Mouse (Mus musculus) embryonic facial prominence, embryonic 13.5 days (tissue): ENCODE results near the gene Nol10. TPM values are rescaled to one million over a fixed set of nuclear protein-coding genes. Genes with fewer than 3 reads are reported as not detected.

ENCODE experiments used
- ATAC-seq: fragments of 200-750 bp; cut with Nextera tagmentation; 2 replicates; pipeline ENCODE4 v1.8.0; 2017; ENCODE audit warnings: low read depth; ENCODE audit not compliant: insufficient number of reproducible peaks, insufficient read depth, low FRiP score, low TSS enrichment
- H3K27ac ChIP-seq: fragments of 300-500 bp; sonication (generic); 2 replicates; pipeline ENCODE4 v1.5.1; 2015; ENCODE audit warnings: moderate library complexity, mild to moderate bottlenecking, inconsistent platforms
- H3K27me3 ChIP-seq: fragments of 300-500 bp; sonication (generic); 2 replicates; pipeline ENCODE4 v1.6.1; 2015; ENCODE audit warnings: mild to moderate bottlenecking, inconsistent platforms
- H3K36me3 ChIP-seq: fragments of 300-500 bp; sonication (generic); 2 replicates; pipeline ENCODE4 v1.6.1; 2015; ENCODE audit warnings: mild to moderate bottlenecking, inconsistent platforms
- H3K4me1 ChIP-seq: fragments of 300-500 bp; sonication (generic); 2 replicates; pipeline ENCODE4 v1.6.1; 2015; ENCODE audit warnings: inconsistent platforms
- H3K4me2 ChIP-seq: fragments of 300-500 bp; sonication (generic); 2 replicates; pipeline ENCODE4 v1.6.1; 2015; ENCODE audit warnings: moderate library complexity, mild to moderate bottlenecking, inconsistent platforms
- H3K4me3 ChIP-seq: fragments of 300-500 bp; sonication (generic); 2 replicates; pipeline ENCODE4 v1.5.1; 2015; ENCODE audit warnings: mild to moderate bottlenecking, inconsistent platforms
- H3K9ac ChIP-seq: fragments of 300-500 bp; sonication (generic); 2 replicates; pipeline ENCODE4 v1.6.1; 2015; ENCODE audit warnings: mild to moderate bottlenecking, inconsistent platforms
- H3K9me3 ChIP-seq: fragments of 300-500 bp; sonication (generic); 2 replicates; pipeline ENCODE4 v1.6.1; 2016; ENCODE audit warnings: inconsistent platforms
- WGBS: fragments of 180-500 bp; shearing (Covaris S2); methylation state at CpG from one replicate; pipeline ENCODE4 v1.1.7; 2015; ENCODE audit warnings: mixed read lengths; 5-methylcytosine and 5-hydroxymethylcytosine counted together
- polyA plus RNA-seq: library from polyadenylated mRNA; unstranded; fragments of >200 nt; fragmentation: Nextera tagmentation; extraction: Ambion mirVana; gene quantifications from 2 replicates; pipeline ENCODE4 v1.2.1, GENCODE M21; 2015

Nol10 gene
- polyA plus RNA-seq, 1 experiment from 2014 or later: 28.7 TPM

DNA sequence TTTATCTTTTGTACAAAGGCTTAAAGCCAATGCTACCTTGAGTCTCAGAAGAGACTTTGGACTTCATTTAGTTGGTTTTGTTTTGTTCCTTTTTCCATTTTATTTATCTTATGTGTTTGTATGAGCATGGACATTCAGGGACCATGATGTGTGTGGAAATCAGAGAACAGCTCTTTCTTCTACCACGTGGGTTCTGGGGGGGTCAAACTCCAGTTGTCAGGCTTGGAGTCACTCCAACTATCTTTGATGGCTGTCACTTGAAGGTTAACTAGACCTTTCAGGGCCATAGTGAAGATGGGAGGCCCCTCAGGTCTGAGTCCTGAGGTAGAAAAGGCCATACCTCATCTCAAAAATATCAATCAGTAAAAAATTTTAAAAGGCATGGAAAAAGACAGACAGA is 14.8 kb upstream of the Nol10 start:
- no peak overlapping the region for H3K4me2 ChIP-seq
- H3K27me3 ChIP-seq: 0 out of 2 replicates have a peak, but pooled peaks cover 5% of the 10 kb centered on the region
- no peaks in the 10 kb centered on the region for H3K9me3 ChIP-seq
- H3K27ac ChIP-seq: no peak overlapping the region
- no peak overlapping the region for H3K9ac ChIP-seq
- WGBS: 18% methylated on average over 1 of the region's 1 CpGs
- H3K4me1 ChIP-seq: no peaks in the 10 kb centered on the region
- H3K4me3 ChIP-seq: no peak overlapping the region
- no peaks in the 10 kb centered on the region for H3K36me3 ChIP-seq
- no peak for ATAC-seq

DNA sequence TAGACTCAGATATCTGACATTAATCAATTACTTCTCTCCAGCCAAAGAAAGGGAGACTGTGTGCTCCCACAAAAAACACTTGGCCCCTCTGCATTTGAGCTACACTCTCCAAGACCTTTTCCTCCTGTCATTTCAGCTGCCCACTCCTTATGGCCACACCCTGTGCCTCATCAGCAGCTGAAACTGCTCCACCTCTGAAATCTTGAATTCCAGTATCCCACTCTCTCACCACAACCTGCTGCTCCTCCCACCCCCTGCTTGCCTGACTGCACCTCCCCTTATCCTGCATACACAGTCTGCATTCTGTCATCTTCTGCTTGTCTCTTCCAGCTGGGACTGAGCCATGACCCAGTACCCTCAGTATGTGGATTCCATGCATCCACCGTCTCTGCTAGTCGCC is 9.9 kb upstream of the Nol10 start:
- no peak for ATAC-seq
- Histone ChIP-seq H3K9ac (no peak overlapping the region), H3K27ac (no peak overlapping the region), H3K9me3 (no peaks in the 10 kb centered on the region; the same call in 1 of the 2 replicates), H3K36me3 (no peaks in the 10 kb centered on the region), H3K4me3 (no peak overlapping the region), H3K4me2 (no peak overlapping the region), H3K27me3 (no peaks in the 10 kb centered on the region), H3K4me1 (no peaks in the 10 kb centered on the region)
- WGBS: 67% methylated on average over 2 of the region's 2 CpGs

GRCm38 (mm10) chr12:17339114-17339905 is 8.9 kb upstream of the Nol10 start:
- Histone ChIP-seq H3K9ac (no peak overlapping the region), H3K27me3 (no peaks in the 10 kb centered on the region), H3K27ac (no peak overlapping the region), H3K36me3 (no peaks in the 10 kb centered on the region), H3K4me2 (no peak overlapping the region), H3K9me3 (no peaks in the 10 kb centered on the region; the same call in 1 of the 2 replicates), H3K4me3 (no peak overlapping the region), H3K4me1 (no peaks in the 10 kb centered on the region)
- ATAC-seq: no peak
- WGBS: 65% methylated on average over 3 of the region's 3 CpGs

GRCm38 (mm10) chr12:17347327-17348047 is 771 bp upstream of the Nol10 start:
- peak overlapping the region; percentile 80 for H3K4me2 ChIP-seq
- H3K9me3 ChIP-seq: no peaks in the 10 kb centered on the region
- WGBS: 31% methylated on average over 11 of the region's 11 CpGs
- no peak for ATAC-seq
- no peaks in the 10 kb centered on the region for H3K27me3 ChIP-seq
- H3K27ac ChIP-seq: peak overlapping the region; percentile 73
- H3K4me1 ChIP-seq: peaks cover 13% of the 10 kb centered on the region
- H3K36me3 ChIP-seq: peaks cover 20% of the 10 kb centered on the region
- H3K4me3 ChIP-seq: peak overlapping the region; percentile 62
- H3K9ac ChIP-seq: peak overlapping the region; percentile 78

DNA sequence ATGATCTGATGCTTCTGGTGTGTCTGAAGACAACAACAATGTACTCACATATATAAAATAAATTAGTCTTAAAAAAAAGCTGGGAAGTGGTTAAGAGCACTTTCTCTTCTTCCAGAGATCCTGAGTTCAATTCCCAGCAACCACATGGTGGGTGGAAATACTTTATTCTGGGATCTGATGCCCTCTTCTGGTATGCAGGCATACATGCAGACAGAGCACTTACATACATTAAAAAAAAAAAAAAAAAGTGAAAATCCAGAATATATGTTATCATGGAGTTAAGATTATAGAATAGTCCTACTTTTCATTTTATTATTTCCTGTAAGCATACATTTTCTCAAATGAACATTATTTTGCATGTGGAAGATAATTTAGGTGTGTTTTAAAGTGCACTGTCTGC is 1.8 kb downstream of the Nol10 start:
- Histone ChIP-seq H3K27ac (no peak overlapping the region), H3K4me1 (peaks cover 13% of the 10 kb centered on the region), H3K4me3 (no peak overlapping the region), H3K4me2 (no peak overlapping the region), H3K27me3 (no peaks in the 10 kb centered on the region), H3K9me3 (no peaks in the 10 kb centered on the region), H3K36me3 (peaks cover 44% of the 10 kb centered on the region), H3K9ac (no peak overlapping the region)
- no peak for ATAC-seq

DNA sequence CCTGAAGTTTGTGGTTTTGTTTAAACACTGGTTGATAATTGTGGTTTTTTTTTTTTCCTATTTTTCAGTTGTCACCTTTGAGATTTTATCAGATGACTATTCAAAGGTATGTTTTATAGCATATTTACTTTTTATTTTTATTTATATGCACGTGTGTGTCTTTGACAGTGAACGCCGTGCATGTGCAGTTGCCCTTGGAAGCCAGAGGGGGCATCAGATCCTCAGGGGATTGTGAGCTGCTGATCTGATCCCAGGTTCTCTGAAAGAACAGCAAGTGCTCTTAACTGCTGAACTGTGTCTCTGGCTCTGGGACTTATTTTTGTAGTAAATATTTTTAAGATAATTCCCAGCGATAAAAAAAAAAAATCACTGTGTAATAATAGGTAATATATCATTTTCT is 8.6 kb downstream of the Nol10 start:
- H3K27me3 ChIP-seq: no peaks in the 10 kb centered on the region
- no peak overlapping the region for H3K4me3 ChIP-seq
- H3K4me2 ChIP-seq: no peak overlapping the region
- H3K9ac ChIP-seq: no peak overlapping the region
- no peak for ATAC-seq
- no peaks in the 10 kb centered on the region for H3K9me3 ChIP-seq
- peaks cover 88% of the 10 kb centered on the region for H3K36me3 ChIP-seq
- H3K4me1 ChIP-seq: no peaks in the 10 kb centered on the region
- no peak overlapping the region for H3K27ac ChIP-seq
- WGBS: 87% methylated on average over 4 of the region's 4 CpGs

- no peak overlapping the region for H3K9ac ChIP-seq
- H3K4me2 ChIP-seq: no peak overlapping the region
- no peak for ATAC-seq
- no peak overlapping the region for H3K27ac ChIP-seq
- no peaks in the 10 kb centered on the region for H3K9me3 ChIP-seq
- no peaks in the 10 kb centered on the region for H3K4me1 ChIP-seq
- H3K36me3 ChIP-seq: peaks cover 90% of the 10 kb centered on the region
- no peak overlapping the region for H3K4me3 ChIP-seq
- WGBS: 90% methylated on average over 5 of the region's 5 CpGs
- no peaks in the 10 kb centered on the region for H3K27me3 ChIP-seq
Measured at GRCm38 (mm10) chr12:17357795-17358194, 9.5 kb downstream of the Nol10 start.

DNA sequence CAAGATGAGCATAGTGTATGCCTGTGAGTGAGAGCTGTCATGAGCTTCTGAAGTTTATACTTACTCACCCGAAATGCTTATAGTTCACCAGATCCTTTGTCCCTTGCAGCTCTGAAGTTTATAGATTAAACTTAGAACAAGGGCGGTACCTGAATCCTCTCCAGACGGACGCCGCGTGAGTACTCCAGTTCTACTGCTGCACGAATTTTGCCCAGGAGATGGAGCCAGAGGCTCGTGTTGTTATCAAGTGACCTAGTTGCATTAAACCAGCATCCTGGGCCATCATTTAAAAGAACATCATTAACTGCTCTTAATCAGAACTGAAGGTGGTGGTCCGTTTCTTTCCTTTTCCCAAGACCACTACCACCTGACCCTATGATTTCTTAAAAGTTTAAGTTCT is 10.7 kb downstream of the Nol10 start:
- Histone ChIP-seq H3K27ac (no peak overlapping the region), H3K9ac (no peak overlapping the region), H3K4me3 (no peak overlapping the region), H3K27me3 (no peaks in the 10 kb centered on the region), H3K4me1 (no peaks in the 10 kb centered on the region), H3K9me3 (no peaks in the 10 kb centered on the region), H3K36me3 (peaks cover 90% of the 10 kb centered on the region), H3K4me2 (no peak overlapping the region)
- no peak for ATAC-seq
- WGBS: 89% methylated on average over 9 of the region's 9 CpGs

DNA sequence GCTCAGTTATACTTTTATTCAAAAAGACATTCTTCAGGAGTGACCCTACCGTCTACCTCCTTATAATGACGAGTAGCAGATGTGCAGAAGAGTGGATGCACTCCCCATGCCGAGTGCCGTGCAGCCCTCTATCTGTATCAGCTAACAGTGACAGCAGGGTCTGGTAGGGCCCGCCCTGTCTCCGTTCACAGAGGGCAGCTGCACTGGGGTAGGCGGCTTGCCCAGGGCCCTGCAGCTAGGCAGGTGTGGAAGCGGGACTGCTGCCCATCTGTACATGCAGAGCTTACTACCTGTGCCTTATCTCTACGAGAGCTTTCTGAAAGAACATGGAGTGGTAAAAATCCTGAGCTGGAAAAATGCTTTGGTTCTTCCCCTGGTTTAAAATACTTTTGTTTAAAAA is 11.8 kb downstream of the Nol10 start:
- peaks cover 89% of the 10 kb centered on the region for H3K36me3 ChIP-seq
- 41% methylated on average over 9 of the region's 9 CpGs for WGBS
- H3K27ac ChIP-seq: peak overlapping the region; percentile 45; the same call in 1 of the 2 replicates

GRCm38 (mm10) chr12:17360650-17361049 is 12.4 kb downstream of the Nol10 start:
- no peak overlapping the region for H3K4me2 ChIP-seq
- H3K4me1 ChIP-seq: no peaks in the 10 kb centered on the region
- no peak for ATAC-seq
- peaks cover 89% of the 10 kb centered on the region for H3K36me3 ChIP-seq
- H3K9me3 ChIP-seq: no peaks in the 10 kb centered on the region
- 40% methylated on average over 4 of the region's 4 CpGs for WGBS
- no peak overlapping the region for H3K27ac ChIP-seq
- no peak overlapping the region for H3K4me3 ChIP-seq
- H3K27me3 ChIP-seq: no peaks in the 10 kb centered on the region
- no peak overlapping the region for H3K9ac ChIP-seq

More for the DNA sequence above, 11.8 kb downstream of the Nol10 start:
- Histone ChIP-seq H3K4me1 (no peaks in the 10 kb centered on the region), H3K9me3 (no peaks in the 10 kb centered on the region), H3K27me3 (no peaks in the 10 kb centered on the region), H3K4me3 (no peak overlapping the region), H3K4me2 (no peak overlapping the region), H3K9ac (no peak overlapping the region)
- ATAC-seq: no peak

GRCm38 (mm10) chr12:17362316-17362715 is 14.1 kb downstream of the Nol10 start:
- H3K4me3 ChIP-seq: no peak overlapping the region
- ATAC-seq: no peak
- WGBS: 87% methylated on average over 5 of the region's 5 CpGs
- no peaks in the 10 kb centered on the region for H3K4me1 ChIP-seq
- no peak overlapping the region for H3K9ac ChIP-seq
- H3K27ac ChIP-seq: no peak overlapping the region
- no peak overlapping the region for H3K4me2 ChIP-seq
- no peaks in the 10 kb centered on the region for H3K27me3 ChIP-seq
- peaks cover 79% of the 10 kb centered on the region for H3K36me3 ChIP-seq
- no peaks in the 10 kb centered on the region for H3K9me3 ChIP-seq

DNA sequence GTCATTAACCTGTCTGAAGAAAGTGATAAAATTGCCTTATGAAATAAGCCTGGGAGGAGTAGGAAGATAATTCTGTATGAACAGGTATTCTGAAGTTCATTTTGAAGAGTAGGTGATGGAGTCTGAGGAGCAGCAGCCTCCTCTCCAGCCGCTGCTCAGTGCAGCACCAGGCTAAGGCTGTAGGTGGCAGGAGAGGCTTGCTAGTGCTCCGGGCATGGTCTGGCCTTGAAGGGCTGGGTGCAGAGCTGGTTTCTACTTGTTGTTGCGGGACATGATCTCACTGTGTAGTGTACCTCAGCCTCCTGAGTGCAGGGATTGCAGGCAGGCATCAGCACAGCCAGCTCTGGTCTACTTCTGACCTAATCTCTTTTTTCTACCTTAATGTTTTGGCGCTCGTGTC is 18.7 kb downstream of the Nol10 start:
- Histone ChIP-seq H3K27me3 (no peaks in the 10 kb centered on the region), H3K9ac (no peak overlapping the region), H3K4me1 (no peaks in the 10 kb centered on the region), H3K27ac (no peak overlapping the region), H3K4me3 (no peak overlapping the region), H3K4me2 (no peak overlapping the region), H3K9me3 (no peaks in the 10 kb centered on the region), H3K36me3 (peaks cover 75% of the 10 kb centered on the region)
- ATAC-seq: peak; percentile 56; the same call in 1 of the 2 replicates
- 75% methylated on average over 5 of the region's 5 CpGs for WGBS
